Mouse (Mus musculus) liver, embryonic 14.5 days (tissue): ENCODE measurements around the gene Alox5ap. TPM values are rescaled to one million over a fixed set of nuclear protein-coding genes. Genes with fewer than 3 reads are reported as not detected.
A peak's percentile ranks its signal among the peaks of the same experiment; 100 is the strongest.

Experiments
- ATAC-seq: fragments of 200-750 bp; cut with Nextera tagmentation; 2 replicates; pipeline ENCODE4 v1.8.0; 2017; ENCODE audit warnings: moderate number of reproducible peaks, mild to moderate bottlenecking, moderate library complexity; ENCODE audit not compliant: insufficient read depth
- DNase-seq, 3 experiments: peaks; one replicate each; pipeline ENCODE4 v3.0.0-alpha.2; 2012 to 2013; ENCODE audit warnings: low read depth in 3 of 3, low spot score in 3 of 3
- H3K27ac ChIP-seq: fragments of 300-500 bp; sonication (generic); 2 replicates; pipeline ENCODE4 v1.5.1; 2014; ENCODE audit warnings: moderate library complexity, mild to moderate bottlenecking, control low read depth, inconsistent platforms
- H3K27me3 ChIP-seq: fragments of 300-500 bp; sonication (generic); 2 replicates; pipeline ENCODE4 v1.6.1; 2014; ENCODE audit warnings: mild to moderate bottlenecking, low read length, moderate library complexity; ENCODE audit not compliant: control insufficient read depth, insufficient read depth
- H3K36me3 ChIP-seq: fragments of 300-500 bp; sonication (generic); replicated peaks from 2 replicates; pipeline ENCODE4 v1.6.1; 2014; ENCODE audit warnings: low read depth; ENCODE audit not compliant: control insufficient read depth, insufficient read depth
- H3K4me1 ChIP-seq, 2 experiments: fragments of 200-500 bp in 1 of 2; fragments of 300-500 bp in 1 of 2; sonication (generic) in 1 of 2; replicated peaks; 2 replicates each; pipeline ENCODE4 v1.6.1; 2012 to 2014; ENCODE audit warnings: antibody characterized with exemption in 1 of 2, inconsistent platforms in 1 of 2, low read length in 1 of 2; ENCODE audit not compliant: control insufficient read depth in 2 of 2, insufficient read depth in 2 of 2
- H3K4me2 ChIP-seq: fragments of 300-500 bp; sonication (generic); 2 replicates; pipeline ENCODE4 v1.6.1; 2014; ENCODE audit warnings: low read depth, mild to moderate bottlenecking, control low read depth, moderate library complexity
- H3K4me3 ChIP-seq, 2 experiments: fragments of 200-500 bp in 1 of 2; fragments of 300-500 bp in 1 of 2; sonication (generic) in 1 of 2; 2 replicates each; pipeline ENCODE4 v1.5.1; 2012 to 2014; ENCODE audit warnings: low read depth in 2 of 2, low read length in 2 of 2, mild to moderate bottlenecking in 2 of 2, control low read depth in 1 of 2, inconsistent platforms in 1 of 2, moderate library complexity in 1 of 2; ENCODE audit not compliant: insufficient read depth in 1 of 2
- H3K9ac ChIP-seq: fragments of 300-500 bp; sonication (generic); replicated peaks from 2 replicates; pipeline ENCODE4 v1.6.1; 2014; ENCODE audit warnings: mild to moderate bottlenecking, control low read depth, moderate library complexity
- H3K9me3 ChIP-seq: fragments of 300-500 bp; sonication (generic); 2 replicates; pipeline ENCODE4 v1.6.1; 2016; ENCODE audit warnings: low read length, mixed read lengths; ENCODE audit not compliant: control insufficient read depth
- CTCF ChIP-seq: IDR thresholded peaks from 2 replicates; pipeline ENCODE4 v1.5.1; 2016; ENCODE audit warnings: antibody characterized with exemption, low read depth, control low read depth
- EP300 ChIP-seq: IDR thresholded peaks from 2 replicates; pipeline ENCODE4 v1.6.1; 2016; ENCODE audit warnings: antibody characterized with exemption, low read depth
- WGBS: fragments of 180-500 bp; shearing (Covaris S2); extraction: QIAGEN DNeasy Blood & Tissue Kit; methylation state at CpG from one replicate; pipeline ENCODE4 v1.1.7; 2014; ENCODE audit not compliant: insufficient replicate concordance; 5-methylcytosine and 5-hydroxymethylcytosine counted together
- polyA plus RNA-seq, 2 experiments: library from polyadenylated mRNA; depleted of rRNA in 1 of 2; stranded (reverse) in 1 of 2; unstranded in 1 of 2; fragments of >200 nt; fragmentation: Nextera tagmentation in 1 of 2; extraction: Ambion mirVana in 1 of 2; gene quantifications; 2 replicates each; pipeline versions ENCODE4 v1.2.1 to v1.2.3; 2012 to 2014

The Alox5ap gene
- polyA plus RNA-seq, 2 experiments, result 26.7 to 29.6 TPM

DNA sequence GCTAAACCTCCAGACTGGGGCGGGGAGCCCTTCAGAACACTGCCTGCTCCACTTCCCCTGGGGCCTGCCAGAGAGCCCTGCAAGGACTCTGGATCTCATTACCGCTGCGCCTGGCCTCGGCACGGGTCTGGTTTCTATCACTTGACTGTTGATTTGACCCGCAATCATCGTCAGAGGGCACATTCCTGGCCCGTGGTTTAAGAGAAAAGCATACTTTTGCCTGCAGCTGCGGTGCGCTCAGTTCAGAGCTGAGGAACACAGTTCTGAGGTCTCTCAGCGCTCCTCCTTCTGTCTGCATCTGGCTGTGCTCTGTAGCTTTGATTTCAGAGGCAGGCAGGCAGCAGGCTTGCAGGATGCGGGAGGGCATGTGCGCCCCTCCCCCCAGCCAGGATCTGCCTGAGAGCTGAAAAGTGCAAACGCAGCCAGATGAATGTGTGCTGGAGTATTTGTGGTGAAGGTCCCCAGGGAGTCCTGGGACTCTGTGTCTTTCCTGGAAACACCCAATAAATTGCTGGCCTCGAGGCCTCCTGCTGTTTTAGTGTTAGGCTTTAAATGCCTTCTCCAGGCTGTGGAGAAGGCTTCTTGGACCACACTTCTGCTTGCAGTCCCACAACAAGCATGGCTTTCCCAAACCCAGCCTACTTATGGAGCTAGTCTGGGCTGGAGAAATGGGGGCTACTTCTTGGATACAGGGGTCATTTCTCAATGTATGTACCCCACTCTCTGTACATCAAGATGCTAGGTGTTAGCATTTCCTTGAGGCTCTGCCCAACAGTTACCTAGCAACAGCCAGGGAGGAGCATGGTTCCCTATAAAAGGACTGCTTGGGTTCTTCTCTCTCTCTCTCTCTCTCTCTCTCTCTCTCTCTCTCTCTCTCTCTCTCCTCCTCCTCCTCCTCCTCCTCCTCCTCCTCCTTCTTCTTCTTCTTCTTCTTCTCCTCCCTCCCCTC, 56.2 kb downstream of the Alox5ap start:
- Histone ChIP-seq H3K4me2 (0 out of 2 replicates have a peak overlapping the region, but pooled peaks have one; percentile 22), H3K9ac (no peak overlapping the region), H3K4me1 (peaks cover 0 to 9% of the 10 kb centered on the region in 2 experiments; a peak in 2 of 4 replicates), H3K36me3 (no peaks in the 10 kb centered on the region), H3K27ac (no peak overlapping the region), H3K27me3 (peaks cover 7% of the 10 kb centered on the region), H3K9me3 (no peaks in the 10 kb centered on the region), H3K4me3 (no peak overlapping the region)
- no peak; the same call in 1 of the 2 replicates for TF ChIP-seq CTCF
- TF ChIP-seq EP300, result no peak
- WGBS, result 7% methylated on average over 15 of the region's 15 CpGs
- DNase-seq (no peak), ATAC-seq (peak; percentile 37; the same call in 1 of the 2 replicates)

DNA sequence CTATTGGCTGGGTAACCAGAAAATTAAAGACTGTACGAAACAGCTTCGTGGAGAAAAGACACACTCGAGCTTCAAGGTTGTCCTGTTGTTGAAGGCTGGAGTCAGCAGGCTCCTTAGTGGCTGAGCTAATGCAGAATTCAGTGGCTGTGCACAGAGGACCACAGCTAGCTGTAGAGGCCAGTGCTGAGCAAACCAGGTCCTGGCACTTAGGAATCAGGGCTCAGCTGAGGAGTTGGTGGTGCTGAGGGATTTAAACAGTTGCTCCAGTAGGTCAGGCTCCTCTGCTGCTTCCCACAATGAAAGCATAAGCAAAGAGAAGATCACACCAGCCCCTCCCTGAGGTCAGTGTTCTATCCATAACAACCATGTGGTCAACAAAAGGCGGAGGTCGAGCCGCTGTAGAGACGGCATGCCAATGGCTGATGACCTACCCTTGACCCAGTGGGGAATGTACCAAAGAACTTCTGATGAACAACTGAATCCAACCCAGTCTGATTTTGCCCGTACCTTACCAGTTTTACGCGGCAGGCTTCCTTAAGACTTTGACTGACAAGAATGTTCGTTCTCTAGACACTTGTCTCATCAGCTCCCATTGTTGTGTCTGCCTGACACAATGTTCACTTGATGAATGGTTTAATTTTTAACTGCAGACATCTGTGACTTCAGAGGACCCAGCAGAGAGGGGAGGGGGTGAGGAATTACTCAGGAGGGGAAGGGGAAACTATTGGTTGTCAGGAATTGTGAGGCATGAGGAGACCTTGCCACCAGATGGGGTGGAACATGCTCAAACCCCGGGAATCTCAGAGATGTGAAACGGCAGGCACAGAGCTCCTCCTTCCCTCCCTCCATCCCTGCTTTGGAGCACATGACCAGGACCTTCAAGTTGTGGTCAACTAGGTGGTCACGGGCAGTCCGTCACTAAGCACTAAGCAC, 57.6 kb downstream of the Alox5ap start:
- WGBS, result 48% methylated on average over 15 of the region's 15 CpGs
- no peak overlapping the region for H3K9ac ChIP-seq
- no peak for ATAC-seq
- H3K9me3 ChIP-seq, result no peaks in the 10 kb centered on the region
- peaks cover 0 to 9% of the 10 kb centered on the region in 2 experiments; a peak in 2 of 4 replicates for H3K4me1 ChIP-seq
- TF ChIP-seq CTCF (no peak), EP300 (no peak)
- no peak overlapping the region for H3K4me2 ChIP-seq
- no peak for DNase-seq
- no peak overlapping the region for H3K27ac ChIP-seq
- H3K36me3 ChIP-seq, result no peaks in the 10 kb centered on the region
- H3K4me3 ChIP-seq, result no peak overlapping the region
- H3K27me3 ChIP-seq, result peaks cover 7% of the 10 kb centered on the region

GRCm38 (mm10) chr5:149322938-149323553, 58.5 kb downstream of the Alox5ap start:
- Histone ChIP-seq H3K36me3 (no peaks in the 10 kb centered on the region), H3K27me3 (peaks cover 7% of the 10 kb centered on the region), H3K4me3 (no peak overlapping the region), H3K4me1 (peaks cover 0 to 9% of the 10 kb centered on the region in 2 experiments; a peak in 2 of 4 replicates), H3K9me3 (no peaks in the 10 kb centered on the region), H3K9ac (no peak overlapping the region), H3K4me2 (no peak overlapping the region), H3K27ac (no peak overlapping the region)
- ATAC-seq, result no peak
- no peak for TF ChIP-seq CTCF
- no peak for TF ChIP-seq EP300
- no peak for DNase-seq
- 71% methylated on average over 9 of the region's 9 CpGs for WGBS

- WGBS, result 45% methylated on average over 13 of the region's 13 CpGs
- ATAC-seq, result no peak
Measured at GRCm38 (mm10) chr5:149324739-149325138, 60.2 kb downstream of the Alox5ap start.

More at GRCm38 (mm10) chr5:149324739-149325138, 60.2 kb downstream of the Alox5ap start:
- Histone ChIP-seq H3K4me1 (peaks cover 0 to 7% of the 10 kb centered on the region in 2 experiments; a peak in 2 of 4 replicates), H3K4me2 (no peak overlapping the region), H3K9me3 (no peaks in the 10 kb centered on the region), H3K4me3 (no peak overlapping the region), H3K27ac (no peak overlapping the region), H3K9ac (no peak overlapping the region), H3K36me3 (no peaks in the 10 kb centered on the region), H3K27me3 (peaks cover 7% of the 10 kb centered on the region)
- DNase-seq, result no peak
- TF ChIP-seq CTCF (no peak), EP300 (no peak)
